Mouse (Mus musculus) ES-E14 (cell line): Measurements from ENCODE around the gene Grk2.

Source experiments
- CHD2 ChIP-seq: IDR thresholded peaks from 2 replicates; pipeline ENCODE4 v1.6.1; 2014; ENCODE audit warnings: mild to moderate bottlenecking, low read depth, low read length, inconsistent platforms
- MAFK ChIP-seq: IDR thresholded peaks from 2 replicates; pipeline ENCODE4 v1.6.1; 2014; ENCODE audit warnings: mild to moderate bottlenecking, low read depth, low read length, inconsistent platforms; ENCODE audit not compliant: insufficient read depth

DNA sequence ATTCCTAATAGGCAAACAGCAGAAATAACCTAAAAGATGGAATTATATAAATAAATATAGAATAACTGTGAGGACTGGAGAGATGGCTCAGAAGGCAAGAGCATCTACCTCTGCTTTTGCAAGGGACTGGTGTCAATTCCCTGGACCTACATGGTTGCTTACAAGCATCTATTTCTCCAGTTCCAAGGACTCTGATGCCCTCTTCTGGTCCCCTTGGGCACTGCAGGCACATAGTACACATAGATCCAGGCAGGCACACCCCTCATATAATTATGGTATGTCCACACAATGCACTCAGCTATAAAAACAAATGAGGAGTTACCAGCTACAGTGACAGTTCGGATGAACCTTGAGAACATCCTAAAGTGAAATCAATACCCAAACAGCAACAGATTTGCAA lies 26.5 kb downstream of the Grk2 start:
- no peak for TF ChIP-seq MAFK
- TF ChIP-seq CHD2: no peak
